Mouse (Mus musculus) stomach, postnatal 0 days (tissue): ENCODE data around the gene Nos3.

Source experiments
- CTCF ChIP-seq: IDR thresholded peaks from 2 replicates; pipeline ENCODE4 v1.5.1; 2016; ENCODE audit warnings: antibody characterized with exemption, low read depth, mild to moderate bottlenecking, moderate library complexity
- EP300 ChIP-seq: optimal IDR thresholded peaks from 2 replicates; pipeline ENCODE3; 2016; ENCODE audit warnings: antibody characterized with exemption

DNA sequence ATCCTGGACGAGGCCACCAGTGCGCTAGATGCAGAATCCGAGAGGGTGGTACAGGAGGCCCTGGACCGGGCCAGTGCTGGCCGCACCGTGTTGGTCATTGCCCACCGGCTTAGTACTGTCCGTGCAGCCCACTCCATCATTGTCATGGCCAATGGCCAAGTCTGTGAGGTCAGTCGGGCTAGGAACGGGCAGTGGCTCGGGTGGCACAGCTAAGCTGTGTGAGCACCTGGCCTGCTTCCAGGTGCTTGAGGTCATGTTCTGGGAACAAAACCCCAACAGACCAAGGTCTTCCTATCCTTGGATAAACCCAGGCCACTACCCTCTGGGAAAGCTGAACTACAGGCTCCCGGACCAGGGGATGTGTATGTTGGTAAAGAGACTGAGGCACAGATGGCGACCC lies 44.0 kb downstream of the Nos3 start:
- TF ChIP-seq CTCF (no peak), EP300 (no peak)
